Mouse (Mus musculus) cortical plate, adult 2 months (tissue): ENCODE measurements around the gene Vmp1.

Experiments
- CTCF ChIP-seq: fragments of 200-500 bp; IDR thresholded peaks from 2 replicates; pipeline ENCODE4 v1.5.1; 2011; ENCODE audit warnings: mild to moderate bottlenecking, control low read depth, low read length; ENCODE audit not compliant: insufficient read depth; ENCODE audit errors: extremely low read depth
- POLR2A ChIP-seq: fragments of 200-500 bp; IDR thresholded peaks from 2 replicates; pipeline ENCODE4 v1.6.1; 2011; ENCODE audit warnings: mild to moderate bottlenecking, low read length, control low read depth; ENCODE audit not compliant: insufficient read depth; ENCODE audit errors: extremely low read depth

DNA sequence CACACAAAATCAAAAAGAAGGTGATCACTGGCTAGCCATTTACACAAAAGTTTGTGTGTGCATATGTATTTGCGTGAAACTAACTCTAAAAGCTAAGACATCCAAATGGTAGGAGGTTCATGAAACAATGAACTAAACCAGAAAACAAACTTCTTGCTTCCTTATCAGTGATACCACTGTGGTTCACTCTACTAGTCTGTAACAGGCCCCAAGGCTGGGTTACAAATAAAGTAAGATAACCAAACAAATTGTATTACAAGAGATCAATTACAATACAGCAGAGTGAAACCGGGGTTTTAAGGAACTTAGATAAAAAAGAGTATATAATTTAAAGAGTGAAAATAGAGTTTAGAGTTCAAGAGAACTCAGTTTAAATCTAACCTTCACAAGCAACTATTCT is 16.1 kb downstream of the Vmp1 start:
- TF ChIP-seq CTCF (no peak), POLR2A (no peak)
